Mouse (Mus musculus) spleen, embryonic (tissue): ENCODE measurements around the gene Sept1.

Experiments used
- CTCF ChIA-PET: fragments of 350-600 bp; sonication (Branson Sonifier 250); formaldehyde crosslinking; loops from one replicate; lab custom pipeline; 2022; lab: Charles Lee

The Sept1 gene

GRCm38 (mm10) chr7:127196484-127196883, 36.4 kb downstream of the Sept1 start:
- CTCF ChIA-PET, result no interaction called here

- CTCF ChIA-PET, result no interaction called here
Observed at GRCm38 (mm10) chr7:127195544-127196295, 37.2 kb downstream of the Sept1 start, which contains the start of gene Cd2bp2. Gene Cd2bp2 (minus strand): TSS chr7:127196050.

- CTCF ChIA-PET, result no interaction called here
Observed at GRCm38 (mm10) chr7:127194633-127195029, 38.3 kb downstream of the Sept1 start.

GRCm38 (mm10) chr7:127194011-127194632, 38.8 kb downstream of the Sept1 start:
- CTCF ChIA-PET, result no interaction called here

GRCm38 (mm10) chr7:127192989-127193388, 39.9 kb downstream of the Sept1 start:
- CTCF ChIA-PET, result no interaction called here

- CTCF ChIA-PET, result interaction anchor here (0.7 kb wide), 1 partner anchor 23 kb away, joined by 3 read pairs; no protein-coding TSS in a partner anchor
Observed at GRCm38 (mm10) chr7:127190672-127191071, 42.3 kb downstream of the Sept1 start.

- CTCF ChIA-PET, result no interaction called here
Observed at GRCm38 (mm10) chr7:127188305-127189276, 44.3 kb downstream of the Sept1 start.

- CTCF ChIA-PET, result no interaction called here
Observed at GRCm38 (mm10) chr7:127187351-127187750, 45.6 kb downstream of the Sept1 start.

- CTCF ChIA-PET, result no interaction called here
Observed at GRCm38 (mm10) chr7:127185601-127186000, 47.3 kb downstream of the Sept1 start.

- CTCF ChIA-PET, result interaction anchor here (0.7 kb wide), 1 partner anchor 485 kb away, joined by 3 read pairs; no protein-coding TSS in a partner anchor
Observed at GRCm38 (mm10) chr7:127184720-127185119, 48.2 kb downstream of the Sept1 start.

- CTCF ChIA-PET, result interaction anchor here (0.7 kb wide), 1 partner anchor 70 kb away, joined by 4 read pairs; no protein-coding TSS in a partner anchor
Observed at GRCm38 (mm10) chr7:127183828-127184227, 49.1 kb downstream of the Sept1 start.

GRCm38 (mm10) chr7:127183345-127183744, 49.6 kb downstream of the Sept1 start:
- CTCF ChIA-PET, result no interaction called here

GRCm38 (mm10) chr7:127181724-127182123, 51.2 kb downstream of the Sept1 start:
- CTCF ChIA-PET, result interaction anchor here (0.6 kb wide), 1 partner anchor 772 kb away, joined by 10 read pairs; no protein-coding TSS in a partner anchor

GRCm38 (mm10) chr7:127180783-127181182, 52.1 kb downstream of the Sept1 start:
- CTCF ChIA-PET, result no interaction called here

- CTCF ChIA-PET, result interaction anchor here (0.6 kb wide), 2 partner anchors 36 to 456 kb away, joined by 3 to 7 read pairs; no protein-coding TSS in a partner anchor
Observed at GRCm38 (mm10) chr7:127176937-127177336, 56.0 kb downstream of the Sept1 start.

- CTCF ChIA-PET, result no interaction called here
Observed at GRCm38 (mm10) chr7:127166501-127166900, 66.4 kb downstream of the Sept1 start.

- CTCF ChIA-PET, result interaction anchor here (0.7 kb wide), 1 partner anchor 743 kb away, joined by 4 read pairs; no protein-coding TSS in a partner anchor
Observed at GRCm38 (mm10) chr7:127165607-127166493, 67.1 kb downstream of the Sept1 start.
